Mouse (Mus musculus) ES-E14 (cell line): Measurements from ENCODE around the gene Itfg1. TPM values are rescaled to one million over a fixed set of nuclear protein-coding genes. Genes with fewer than 3 reads are reported as not detected.
A peak's percentile ranks its signal among the peaks of the same experiment; 100 is the strongest.
"Not testable (repeated sequence)": the region's sequence is repeated elsewhere in the genome, so short reads cannot be mapped to it uniquely, and the experiment has no call there.

Source experiments
- DNase-seq: peaks from one replicate; pipeline ENCODE4 v3.0.0-alpha.2; 2013; ENCODE audit warnings: low read depth, low spot score
- H3K27ac ChIP-seq: 2 replicates; pipeline ENCODE4 v1.5.1; 2012; ENCODE audit warnings: low read depth, mild to moderate bottlenecking, low read length, moderate library complexity, mixed read lengths; ENCODE audit not compliant: poor library complexity, insufficient read depth, severe bottlenecking
- H3K36me3 ChIP-seq: 2 replicates; pipeline ENCODE4 v1.6.1; 2012; ENCODE audit warnings: mild to moderate bottlenecking, low read length, moderate library complexity, mixed read lengths; ENCODE audit not compliant: control insufficient read depth, poor library complexity, insufficient read depth, severe bottlenecking
- H3K4me1 ChIP-seq, 2 experiments: fragments of 150-350 bp in 1 of 2; sonication (generic) in 1 of 2; 2 replicates each; pipeline ENCODE4 v1.6.1; 2012; ENCODE audit warnings: low read length in 2 of 2, mild to moderate bottlenecking in 1 of 2, mixed read lengths in 1 of 2; ENCODE audit not compliant: control insufficient read depth in 2 of 2, insufficient read depth in 2 of 2, poor library complexity in 1 of 2
- H3K4me3 ChIP-seq, 2 experiments: fragments of 150-350 bp in 1 of 2; sonication (generic) in 1 of 2; 2 replicates each; pipeline ENCODE4 v1.5.1; 2012; ENCODE audit warnings: low read length in 2 of 2, low read depth in 1 of 2, mild to moderate bottlenecking in 1 of 2, mixed read lengths in 1 of 2; ENCODE audit not compliant: insufficient read depth in 1 of 2, poor library complexity in 1 of 2, severe bottlenecking in 1 of 2
- H3K9ac ChIP-seq: 2 replicates; pipeline ENCODE4 v1.6.1; 2012; ENCODE audit warnings: low read depth, mild to moderate bottlenecking, low read length, mixed read lengths; ENCODE audit not compliant: poor library complexity, insufficient read depth, severe bottlenecking
- H3K9me3 ChIP-seq: fragments of 150-350 bp; sonication (generic); 2 replicates; pipeline ENCODE4 v1.6.1; 2012; ENCODE audit warnings: low read depth, mild to moderate bottlenecking, low read length; ENCODE audit not compliant: control insufficient read depth, insufficient read depth
- CHD2 ChIP-seq: IDR thresholded peaks from 2 replicates; pipeline ENCODE4 v1.6.1; 2014; ENCODE audit warnings: mild to moderate bottlenecking, low read depth, low read length, inconsistent platforms
- HCFC1 ChIP-seq: IDR thresholded peaks from 2 replicates; pipeline ENCODE4 v1.6.1; 2012; ENCODE audit warnings: low read length, inconsistent platforms, borderline replicate concordance; ENCODE audit not compliant: insufficient read depth
- MAFK ChIP-seq: IDR thresholded peaks from 2 replicates; pipeline ENCODE4 v1.6.1; 2014; ENCODE audit warnings: mild to moderate bottlenecking, low read depth, low read length, inconsistent platforms; ENCODE audit not compliant: insufficient read depth
- ZC3H11A ChIP-seq: IDR thresholded peaks from 2 replicates; pipeline ENCODE4 v1.6.1; 2012; ENCODE audit warnings: low read depth, mild to moderate bottlenecking, inconsistent platforms, low read length, borderline replicate concordance
- ZNF384 ChIP-seq: IDR thresholded peaks from 2 replicates; pipeline ENCODE4 v1.6.1; 2012; ENCODE audit warnings: low read depth, low read length, inconsistent platforms
- in situ Hi-C, 2 experiments: fragments of 600-800 bp; cut with MboI; formaldehyde crosslinking; loops; one replicate each; pipeline ENCODE4 v1.15.1; 2025; ENCODE audit warnings: low sequenced_read_pairs in 2 of 2, inconsistent platforms in 1 of 2; ENCODE audit not compliant: unreplicated experiment in 2 of 2
- total RNA-seq: library from RNA; depleted of rRNA; stranded (reverse); fragments of 300-350 nt; gene quantifications from 2 replicates; pipeline ENCODE4 v1.2.3, GENCODE M21; 2012

Itfg1 gene
- total RNA-seq, 1 experiment: 40.2 TPM

- Histone ChIP-seq H3K4me3 (no peak overlapping the region), H3K27ac (no peak overlapping the region), H3K4me1 (0 out of 4 replicates have a peak, but pooled peaks cover 0 to 1% of the 10 kb centered on the region in 2 experiments), H3K9me3 (no peaks in the 10 kb centered on the region), H3K36me3 (no peaks in the 10 kb centered on the region), H3K9ac (no peak overlapping the region)
- no peak for DNase-seq
- in situ Hi-C loops: no loop called here
- no peak for TF ChIP-seq HCFC1
- TF ChIP-seq ZNF384: no peak
- no peak for TF ChIP-seq CHD2
- no peak for TF ChIP-seq ZC3H11A
Observed at GRCm38 (mm10) chr8:85871660-85872059, 30.9 kb upstream of the Itfg1 start.

GRCm38 (mm10) chr8:85862381-85862780, 21.7 kb upstream of the Itfg1 start:
- TF ChIP-seq MAFK: no peak
- no peak for TF ChIP-seq HCFC1
- TF ChIP-seq ZC3H11A: no peak
- no peak for TF ChIP-seq ZNF384
- no peak for TF ChIP-seq CHD2
- Histone ChIP-seq H3K27ac (no peak overlapping the region), H3K9me3 (no peaks in the 10 kb centered on the region), H3K9ac (no peak overlapping the region), H3K4me3 (no peak overlapping the region), H3K4me1 (no peaks in the 10 kb centered on the region), H3K36me3 (no peaks in the 10 kb centered on the region)
- no peak for DNase-seq
- in situ Hi-C loops: no loop called here

GRCm38 (mm10) chr8:85860612-85861011, 19.9 kb upstream of the Itfg1 start:
- Histone ChIP-seq H3K9me3 (no peaks in the 10 kb centered on the region), H3K9ac (no peak overlapping the region), H3K4me1 (no peaks in the 10 kb centered on the region), H3K27ac (no peak overlapping the region), H3K36me3 (no peaks in the 10 kb centered on the region), H3K4me3 (no peak overlapping the region)
- no peak for TF ChIP-seq ZC3H11A
- TF ChIP-seq HCFC1: no peak
- TF ChIP-seq MAFK: no peak
- TF ChIP-seq CHD2: no peak
- no peak for TF ChIP-seq ZNF384
- in situ Hi-C loops: no loop called here
- DNase-seq: no peak

GRCm38 (mm10) chr8:85857227-85857896, 16.6 kb upstream of the Itfg1 start:
- 0 out of 4 replicates have a peak overlapping the region, but pooled peaks of 1 of the 2 experiments have one; percentile 25 for H3K4me3 ChIP-seq
- H3K9me3 ChIP-seq, H3K9ac ChIP-seq, H3K36me3 ChIP-seq, in situ Hi-C loops, DNase-seq, H3K27ac ChIP-seq: not testable (repeated sequence)
- H3K4me1 ChIP-seq: peaks cover 4 to 12% of the 10 kb centered on the region in 2 experiments; a peak in 2 of 4 replicates
